Mouse (Mus musculus) left cerebral cortex, postnatal 10 days (tissue): Measurements from ENCODE around the gene Hsbp1. TPM values are rescaled to one million over a fixed set of nuclear protein-coding genes. Genes with fewer than 3 reads are reported as not detected.

Experiments used
- DNase-seq, 2 experiments: peaks; one replicate each; pipeline ENCODE4 v3.0.0; 2021 to 2022; ENCODE audit warnings: low spot score in 2 of 2, mixed read lengths in 1 of 2; ENCODE audit errors: extremely low spot score in 1 of 2
- intact Hi-C: fragments of 180-260 bp; cut with DNase I; formaldehyde crosslinking; loops from one replicate; pipeline ENCODE4 v1.15.1; 2025
- total RNA-seq, 2 experiments: library from RNA; stranded (reverse); gene quantifications; 2 replicates each; pipeline ENCODE4 v1.2.3; 2021

Gene Hsbp1
- total RNA-seq, 2 experiments from 2014 or later, result 676 to 711 TPM

DNA sequence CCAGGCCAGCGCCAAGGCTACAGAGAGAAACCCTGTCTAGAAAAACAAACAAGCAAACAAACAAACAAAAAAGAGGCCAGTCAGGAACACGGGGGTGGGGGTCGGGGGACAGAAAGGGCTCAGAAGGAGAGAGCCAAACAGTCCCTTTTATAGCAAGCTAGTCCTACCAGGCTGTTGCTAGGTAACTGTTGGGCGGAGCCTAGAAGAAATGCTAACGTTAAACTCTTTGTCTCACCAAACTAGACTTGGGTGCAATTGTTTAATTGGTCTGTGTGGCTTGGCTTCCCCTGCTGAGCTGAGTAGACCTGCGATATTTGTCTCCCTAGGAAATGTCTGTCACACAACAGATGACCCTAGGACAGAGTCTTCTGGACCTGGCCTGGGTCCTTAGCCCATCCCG lies 34.2 kb downstream of the Hsbp1 start:
- intact Hi-C loops, result no loop called here
- no peak for DNase-seq

DNA sequence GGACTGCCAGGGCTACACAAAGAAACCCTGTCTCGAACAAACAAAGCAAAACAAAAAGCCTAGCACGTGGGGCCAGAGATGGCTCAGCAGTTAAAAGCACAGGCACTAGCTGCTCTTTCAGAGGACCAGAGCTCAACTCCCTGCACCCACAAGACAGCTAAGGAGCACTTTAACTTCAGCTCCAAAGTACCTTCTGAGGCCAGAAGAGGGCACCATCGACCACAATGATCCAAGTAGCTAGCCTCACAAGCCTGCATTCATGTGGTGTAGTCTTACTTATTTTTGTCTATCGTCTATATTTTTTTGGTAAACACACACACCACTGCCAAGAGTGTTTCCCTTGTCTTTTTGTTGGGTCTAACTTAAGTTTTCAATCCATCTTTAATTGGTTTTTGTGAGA lies 36.3 kb downstream of the Hsbp1 start:
- no peak for DNase-seq
- intact Hi-C loops, result loop anchor here (10.0 kb wide), 2 partner anchors 156 to 1756 kb away; no protein-coding TSS in a partner anchor

DNA sequence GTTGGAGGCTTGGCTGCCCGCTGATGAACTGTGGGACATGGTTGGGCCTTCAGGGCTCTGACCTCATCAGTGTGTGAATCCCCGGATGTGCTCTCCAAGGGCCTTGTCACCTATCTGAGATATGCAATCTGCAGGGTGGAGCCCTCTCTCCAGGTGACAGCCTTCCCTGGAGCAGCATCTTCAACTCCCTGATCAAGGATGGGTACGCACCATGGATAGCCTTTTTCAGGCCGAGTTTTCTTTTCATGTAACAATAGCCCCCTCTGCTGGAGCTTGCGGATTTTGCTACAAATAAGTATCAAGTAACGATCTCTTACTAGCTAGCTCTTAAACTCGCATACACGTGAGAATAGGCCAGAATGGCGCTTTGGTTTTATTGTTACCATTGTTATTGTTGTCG lies 40.2 kb downstream of the Hsbp1 start:
- DNase-seq, result peak; percentile 66 to 84
- intact Hi-C loops, result loop anchor here (2.0 to 10.0 kb wide), 3 partner anchors 74 to 1760 kb away; no protein-coding TSS in a partner anchor

DNA sequence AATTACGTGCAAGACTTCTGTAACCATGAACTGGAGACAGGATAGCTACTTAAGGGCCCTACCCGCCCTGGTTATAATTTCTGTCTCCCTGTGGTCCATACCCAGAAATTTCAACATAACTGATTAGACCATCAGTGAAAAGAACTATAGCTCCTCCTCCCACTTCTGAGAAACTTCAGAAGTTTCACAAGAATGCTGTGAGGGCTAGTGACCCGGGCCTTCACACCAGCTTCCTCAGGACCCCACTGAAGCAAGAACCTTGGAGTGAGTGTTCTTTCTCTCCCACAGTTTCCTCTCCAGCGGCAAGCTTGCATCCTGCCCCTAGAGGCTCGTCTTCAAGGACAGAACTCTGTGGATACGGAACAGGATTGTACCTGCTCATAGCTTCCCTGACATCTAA lies 41.6 kb downstream of the Hsbp1 start:
- intact Hi-C loops, result loop anchor here (2.0 to 10.0 kb wide), 3 partner anchors 75 to 1761 kb away; no protein-coding TSS in a partner anchor
- DNase-seq, result no peak

DNA sequence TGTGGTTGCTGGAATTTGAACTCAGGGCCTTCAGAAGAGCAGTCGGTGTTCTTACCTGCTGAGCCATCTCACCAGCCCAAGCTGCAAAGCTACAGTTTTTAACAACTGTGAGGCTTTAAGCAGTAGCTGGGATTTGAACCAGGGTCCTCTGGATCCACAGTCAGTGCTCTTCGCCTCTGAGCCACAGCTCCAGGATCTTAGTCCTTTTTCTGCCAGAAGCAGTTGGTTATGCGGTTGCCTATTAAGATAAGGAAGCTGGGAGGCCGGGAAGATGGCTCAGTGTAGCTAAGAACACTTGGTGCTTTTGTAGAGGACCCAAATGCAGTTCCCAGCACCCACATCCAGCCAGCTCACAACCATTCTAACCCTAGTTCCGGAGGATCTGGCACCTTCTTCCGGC lies 42.7 kb downstream of the Hsbp1 start:
- no peak for DNase-seq
- intact Hi-C loops, result loop anchor here (10.0 kb wide), 2 partner anchors 162 to 1762 kb away; no protein-coding TSS in a partner anchor

DNA sequence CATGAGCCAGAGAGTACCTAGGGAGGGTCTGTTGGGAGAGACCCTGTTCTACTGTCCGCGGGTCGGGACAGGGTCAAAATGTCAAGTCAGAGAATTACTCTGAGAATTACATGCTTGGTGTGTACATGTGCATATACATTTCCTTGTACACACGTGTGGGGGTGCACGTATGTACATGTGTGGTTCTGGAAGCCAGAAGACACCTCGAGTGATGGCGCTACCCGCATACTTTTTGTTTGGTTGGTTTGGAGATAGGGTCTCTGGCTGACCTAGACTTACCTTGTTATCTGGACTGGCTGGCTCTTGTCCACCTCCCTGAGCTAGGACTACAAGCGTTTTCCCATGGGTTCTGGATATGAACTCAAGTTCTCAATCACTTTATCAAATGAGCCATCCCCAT lies 49.8 kb downstream of the Hsbp1 start:
- DNase-seq, result no peak
- intact Hi-C loops, result no loop called here

DNA sequence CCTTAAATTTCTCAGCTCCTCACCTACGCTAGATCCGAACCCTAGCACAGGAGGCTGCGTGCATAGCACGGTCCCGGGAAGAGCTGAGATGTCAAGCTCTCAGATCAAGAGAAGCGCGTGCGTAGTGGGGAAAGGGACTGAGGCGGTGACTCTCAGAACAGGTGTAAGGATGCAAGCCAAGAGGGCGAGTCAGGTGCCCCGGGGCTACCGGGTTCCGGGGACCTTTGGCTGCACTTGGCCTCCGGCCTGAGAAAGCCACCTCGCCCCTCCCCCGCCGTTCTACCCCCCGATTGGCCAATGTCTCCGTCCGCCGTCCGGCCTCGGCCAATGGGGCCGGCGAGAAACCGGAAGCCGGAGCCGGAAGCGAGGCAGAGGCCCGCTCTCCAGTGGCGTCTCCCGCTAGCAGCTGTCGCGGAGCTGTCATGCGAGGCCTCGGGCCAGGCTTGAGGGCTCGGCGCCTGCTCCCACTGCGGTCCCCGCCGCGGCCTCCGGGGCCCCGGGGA lies 50.3 kb downstream of the Hsbp1 start, which contains the start of gene Mlycd:
Gene Mlycd (plus strand): TSS at position 355 of the 503 bp plus-strand sequence.
- intact Hi-C loops, result no loop called here
- DNase-seq, result peak; percentile 89 to 97

DNA sequence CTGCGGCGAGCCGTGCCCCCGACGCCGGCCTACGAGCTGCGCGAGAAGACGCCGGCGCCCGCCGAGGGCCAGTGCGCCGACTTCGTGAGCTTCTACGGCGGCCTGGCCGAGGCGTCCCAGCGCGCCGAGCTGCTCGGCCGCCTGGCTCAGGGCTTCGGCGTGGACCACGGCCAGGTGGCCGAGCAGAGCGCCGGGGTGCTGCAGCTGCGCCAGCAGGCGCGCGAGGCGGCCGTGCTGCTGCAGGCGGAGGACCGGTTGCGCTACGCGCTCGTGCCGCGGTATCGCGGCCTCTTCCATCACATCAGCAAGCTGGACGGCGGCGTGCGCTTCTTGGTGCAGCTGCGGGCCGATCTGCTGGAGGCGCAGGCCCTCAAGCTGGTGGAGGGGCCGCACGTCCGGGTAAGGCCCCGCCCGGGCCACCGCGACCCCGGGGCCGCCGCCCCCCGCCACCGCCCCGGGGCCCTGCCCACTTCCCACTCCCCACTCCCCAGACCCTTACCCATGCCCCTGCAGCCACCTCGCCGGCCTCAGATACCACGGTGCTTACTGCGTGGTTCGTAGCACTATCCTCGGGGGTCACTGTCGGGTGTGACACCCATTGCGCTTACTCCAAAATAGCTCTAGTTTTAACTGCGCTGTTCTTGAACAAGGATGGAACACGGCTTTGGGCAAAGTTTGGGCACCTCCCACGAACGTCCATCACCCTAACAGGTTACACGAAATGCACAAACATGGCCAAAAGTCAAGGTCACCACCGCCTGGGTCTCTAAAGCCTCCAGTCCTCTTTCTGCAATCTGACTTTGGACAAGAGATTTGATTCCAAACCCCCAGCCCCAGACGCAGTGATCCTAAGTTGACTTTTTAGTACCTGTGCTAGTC lies 51.0 kb downstream of the Hsbp1 start:
- peak in 1 of 2 experiments; percentile 70 for DNase-seq
- intact Hi-C loops, result no loop called here

Other genes starting within 250 kb of the Hsbp1 start
- 10 to 100 TPM; 23.4 to 24.6 TPM for gene Mlycd, start 50.4 kb downstream of the Hsbp1 start, total RNA-seq
- 1 to 10 TPM in 1 of 2 experiments, not detected in 1; 1.2 TPM for gene Osgin1, start 89.6 kb downstream of the Hsbp1 start, total RNA-seq
- 10 to 100 TPM; 51.6 to 63.6 TPM for gene Necab2, start 102.2 kb downstream of the Hsbp1 start, total RNA-seq
- under 1 TPM in 1 of 2 experiments, not detected in 1; 0.45 TPM for gene Slc38a8, start 157.2 kb downstream of the Hsbp1 start, total RNA-seq
- gene Mbtps1, start 214.2 kb downstream of the Hsbp1 start, total RNA-seq, result 10 to 100 TPM; 59.1 to 70.0 TPM
- gene Hsdl1, start 230.7 kb downstream of the Hsbp1 start, total RNA-seq, result 10 to 100 TPM; 48.3 to 56.2 TPM
- gene Dnaaf1, start 230.7 kb downstream of the Hsbp1 start, total RNA-seq, result not detected